Mouse (Mus musculus) thymus, postnatal 10 days (tissue): ENCODE results near the gene Stard13.

Experiments
- DNase-seq, 2 experiments: peaks; one replicate each; pipeline ENCODE4 v3.0.0; 2021; ENCODE audit warnings: low spot score in 2 of 2

Gene Stard13

GRCm38 (mm10) chr5:151228367-151229005, 5.2 kb downstream of the Stard13 start:
- no peak for DNase-seq

DNA sequence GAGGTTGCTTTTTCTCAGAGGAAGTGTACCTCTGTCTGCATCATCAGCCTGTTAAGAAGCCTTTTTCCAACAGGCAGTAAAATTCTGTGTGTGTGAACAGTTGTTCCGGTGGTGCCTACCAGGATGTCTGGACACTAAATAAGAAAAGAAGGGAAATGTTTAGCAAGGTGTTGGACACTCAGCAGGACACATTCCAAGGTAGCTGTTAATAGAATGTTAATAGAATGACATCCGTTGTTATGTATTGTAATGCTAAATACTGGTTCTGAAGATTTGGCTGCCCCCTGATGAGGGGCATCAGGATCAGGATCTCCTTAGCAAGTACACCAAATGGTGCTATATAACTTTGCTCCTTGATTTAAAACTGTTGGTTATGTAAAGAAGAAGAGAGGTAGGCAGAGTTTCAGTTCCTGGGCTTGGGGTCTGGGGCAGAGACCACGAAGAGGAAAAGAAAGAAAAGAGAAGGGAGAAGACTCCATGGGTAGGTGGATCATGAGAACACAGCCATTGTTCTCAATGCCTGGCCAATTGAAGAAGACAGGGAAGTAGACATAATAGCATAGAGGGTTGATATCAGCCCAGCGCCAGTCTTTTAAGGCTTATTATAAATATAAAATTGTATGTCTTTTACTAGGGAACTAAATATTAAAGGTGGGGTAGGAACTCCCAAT, 9.8 kb downstream of the Stard13 start:
- DNase-seq = no peak

GRCm38 (mm10) chr5:151222791-151223190, 10.8 kb downstream of the Stard13 start:
- DNase-seq = no peak

DNA sequence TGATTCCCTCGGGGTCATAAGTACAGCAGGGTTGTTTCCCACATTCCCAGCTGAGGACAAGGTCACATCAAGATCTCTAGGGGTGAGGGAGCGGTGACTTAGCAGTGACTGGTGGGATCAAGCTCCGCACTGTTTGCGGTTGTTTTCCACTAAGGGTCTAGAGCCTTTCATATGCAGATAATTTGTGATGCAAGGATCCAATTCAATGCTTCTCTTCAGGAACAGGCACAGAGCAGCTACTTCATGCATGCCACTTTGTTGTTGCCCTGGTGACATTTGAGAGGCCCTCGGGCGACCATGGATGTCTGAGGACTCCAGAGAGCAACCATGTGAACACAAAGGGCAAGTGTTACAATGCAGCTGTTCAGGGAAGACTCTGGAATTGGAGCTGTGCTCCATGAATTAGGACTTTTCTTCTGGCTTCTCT, 14.9 kb downstream of the Stard13 start:
- DNase-seq = no peak

GRCm38 (mm10) chr5:151213097-151213496, 20.5 kb downstream of the Stard13 start:
- DNase-seq = no peak

GRCm38 (mm10) chr5:151210869-151211268, 22.8 kb downstream of the Stard13 start:
- no peak for DNase-seq

DNA sequence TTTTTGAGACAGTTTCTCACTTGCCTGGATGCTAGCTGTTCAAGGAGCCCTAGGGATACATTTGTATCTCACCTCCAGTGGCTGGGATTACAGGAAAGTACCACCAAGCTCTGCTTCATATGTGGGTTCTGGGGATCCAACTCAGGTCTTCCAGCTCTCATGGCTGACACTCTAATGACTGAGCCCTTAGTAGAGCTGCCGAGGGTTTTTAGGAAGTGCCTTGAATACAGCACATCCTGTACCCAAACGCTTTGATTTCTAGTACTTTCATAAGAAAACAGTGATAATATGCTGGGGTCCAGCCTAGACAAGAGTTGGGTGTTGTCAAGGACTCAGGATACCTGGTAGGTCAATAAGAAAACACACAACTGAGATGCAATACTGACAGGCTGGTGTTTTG, 23.6 kb downstream of the Stard13 start:
- DNase-seq = no peak

DNA sequence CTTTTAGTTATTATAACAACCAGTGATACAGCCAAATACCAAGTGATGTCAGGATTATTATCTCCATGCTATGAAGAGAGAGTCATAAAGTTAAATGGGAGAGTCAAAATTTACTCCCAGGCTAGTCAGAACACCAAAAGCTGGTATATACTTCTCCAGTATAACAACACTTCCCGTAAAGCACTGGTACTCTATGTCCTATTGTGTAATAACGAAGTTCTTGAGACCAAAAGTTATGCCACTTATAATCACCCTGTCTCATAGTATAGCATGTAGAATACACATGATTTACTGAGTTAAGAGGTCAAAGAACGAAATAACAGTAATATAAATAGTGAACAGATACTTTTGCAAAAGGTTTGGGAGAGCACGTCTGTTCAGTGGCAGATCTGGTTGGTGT, 28.6 kb downstream of the Stard13 start:
- DNase-seq = no peak

GRCm38 (mm10) chr5:151202925-151203324, 30.7 kb downstream of the Stard13 start:
- no peak for DNase-seq

DNA sequence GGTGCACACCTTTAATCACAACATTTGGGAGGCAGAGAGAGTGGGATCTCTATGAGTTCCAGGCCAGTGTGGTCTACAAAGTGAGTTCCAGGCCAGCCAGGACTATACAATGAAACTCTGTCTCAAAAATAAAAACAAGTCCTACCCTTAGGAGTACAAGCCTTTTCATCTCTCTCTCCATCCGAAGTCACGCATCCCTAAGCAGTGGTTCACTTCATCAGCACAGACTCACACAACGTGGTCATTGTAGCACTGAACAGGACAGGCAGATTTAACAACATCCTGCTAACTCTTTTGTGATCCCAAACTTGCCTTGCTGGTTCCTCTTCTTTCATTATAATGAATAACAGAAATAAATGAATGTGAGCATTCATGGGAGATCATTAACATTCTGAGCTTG, 32.4 kb downstream of the Stard13 start:
- DNase-seq = no peak

GRCm38 (mm10) chr5:151199235-151199634, 34.4 kb downstream of the Stard13 start:
- no peak for DNase-seq

- DNase-seq = no peak
Measured at GRCm38 (mm10) chr5:151196603-151197272, 36.9 kb downstream of the Stard13 start.

DNA sequence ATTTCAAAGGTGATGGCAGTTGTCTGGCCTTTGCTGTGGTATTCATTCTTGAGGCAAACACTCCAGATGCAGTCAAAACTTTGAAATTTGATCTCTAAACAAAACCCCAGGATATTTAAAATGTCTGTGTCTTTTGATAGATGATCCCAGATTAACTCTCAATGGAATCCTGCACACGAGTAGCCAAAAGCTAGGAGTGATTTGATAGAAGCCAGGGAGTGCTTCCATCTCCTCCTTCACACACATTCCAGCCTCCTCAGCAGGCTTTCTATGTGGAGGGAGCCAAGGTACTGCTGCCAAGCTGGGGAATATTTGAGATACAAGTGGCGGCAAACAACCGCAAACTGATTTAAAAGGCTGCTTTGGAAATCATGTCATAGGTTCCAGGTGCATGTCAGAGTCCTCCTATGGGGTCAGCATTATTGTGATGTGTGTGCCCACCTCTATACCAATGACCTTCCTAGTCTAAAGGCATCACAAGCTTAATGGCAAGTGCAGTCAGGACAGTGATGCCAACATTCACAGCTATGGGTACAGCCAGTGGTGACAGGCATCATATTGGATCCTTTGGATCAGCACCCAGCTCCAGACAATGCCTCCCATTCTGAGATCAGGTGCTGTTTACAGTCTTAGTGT, 39.6 kb downstream of the Stard13 start:
- no peak for DNase-seq

DNA sequence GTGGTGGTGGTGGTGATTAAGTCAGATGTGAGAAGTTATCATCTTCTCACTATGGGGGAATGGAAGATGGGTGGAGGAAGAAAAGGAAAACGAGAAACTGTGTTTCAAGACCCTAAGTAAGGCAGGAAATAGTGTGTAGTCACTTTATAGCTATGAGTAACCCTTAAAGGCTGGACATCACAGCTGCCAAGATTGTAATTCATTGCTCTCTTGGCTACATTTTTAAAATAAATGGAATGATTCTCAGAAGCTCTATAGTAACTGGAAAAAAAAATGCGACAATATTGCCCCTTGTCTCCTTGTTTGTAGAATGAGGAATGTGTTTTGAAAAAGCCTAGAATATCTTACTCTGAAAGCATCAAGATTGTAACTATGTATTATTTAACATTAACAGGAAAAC, 41.4 kb downstream of the Stard13 start:
- DNase-seq = no peak

DNA sequence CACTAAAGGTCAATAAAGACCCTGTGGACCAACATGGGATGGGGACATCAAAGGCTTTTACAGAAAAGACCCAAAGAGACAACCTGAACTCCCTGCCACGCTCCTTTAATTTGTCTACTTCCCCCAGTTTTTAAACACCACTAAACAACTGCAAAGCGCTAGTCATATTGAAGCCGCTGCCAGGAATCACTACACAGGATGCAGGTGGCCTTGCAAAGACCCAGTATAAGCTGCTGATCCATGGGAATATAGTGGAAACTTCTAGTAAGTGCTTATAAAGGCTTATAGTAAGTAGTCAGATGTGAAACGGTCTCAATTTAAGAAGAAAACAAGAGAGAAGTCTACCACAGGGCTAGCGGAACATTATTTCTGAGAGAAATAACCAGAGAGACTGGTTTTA, 42.9 kb downstream of the Stard13 start:
- no peak for DNase-seq

DNA sequence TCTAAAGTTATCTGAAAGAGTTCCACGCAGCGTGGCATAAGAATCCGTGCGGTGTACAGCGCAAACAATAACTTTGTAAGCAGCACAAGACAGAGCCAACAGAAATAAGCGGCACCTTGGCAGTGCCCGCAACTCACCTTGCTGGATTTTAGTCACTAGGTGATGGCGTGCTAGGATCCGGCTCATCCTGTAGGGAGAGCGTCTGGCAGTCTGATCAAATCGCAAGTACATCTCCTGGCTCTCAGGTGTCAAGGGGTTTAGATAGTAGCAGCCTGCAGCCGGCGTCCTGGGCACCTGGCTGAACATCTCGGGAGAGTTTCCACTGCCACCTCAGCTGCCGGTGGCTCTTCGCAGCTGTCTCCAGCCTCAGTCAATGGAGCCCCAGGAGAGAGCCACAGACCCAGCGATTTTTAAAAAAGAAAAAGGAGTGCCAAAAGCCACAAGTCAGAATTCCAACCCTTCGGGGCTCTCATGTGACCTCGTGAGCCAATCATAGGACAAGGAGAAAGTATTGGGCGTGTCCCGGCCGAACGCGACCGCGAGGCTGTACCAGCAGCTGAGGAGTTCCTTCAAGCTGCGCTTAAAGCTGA, 43.8 kb downstream of the Stard13 start:
- peak in 1 of 2 experiments; percentile 7 for DNase-seq

- no peak for DNase-seq
Measured at GRCm38 (mm10) chr5:151189321-151189720, 44.3 kb downstream of the Stard13 start.

DNA sequence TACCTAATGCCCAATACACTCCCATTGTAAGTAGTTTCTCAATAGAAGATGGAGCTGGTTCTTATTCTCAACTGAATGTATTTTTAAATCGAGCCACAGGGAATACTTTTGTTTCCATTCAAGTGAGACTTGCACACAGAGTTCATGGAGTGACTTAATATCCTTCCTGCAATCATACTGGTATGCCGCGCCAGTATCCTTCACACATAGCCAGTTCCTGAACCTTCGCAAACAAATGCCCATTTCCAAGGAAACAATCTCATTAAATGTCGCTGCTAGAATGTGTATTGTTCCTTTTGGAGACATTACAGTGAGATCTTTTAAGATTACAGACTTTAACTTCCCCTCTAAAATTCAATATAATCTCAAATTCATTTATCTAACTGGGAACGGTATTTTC, 45.0 kb downstream of the Stard13 start:
- no peak for DNase-seq

- DNase-seq = no peak
Measured at GRCm38 (mm10) chr5:151187336-151187735, 46.3 kb downstream of the Stard13 start.

DNA sequence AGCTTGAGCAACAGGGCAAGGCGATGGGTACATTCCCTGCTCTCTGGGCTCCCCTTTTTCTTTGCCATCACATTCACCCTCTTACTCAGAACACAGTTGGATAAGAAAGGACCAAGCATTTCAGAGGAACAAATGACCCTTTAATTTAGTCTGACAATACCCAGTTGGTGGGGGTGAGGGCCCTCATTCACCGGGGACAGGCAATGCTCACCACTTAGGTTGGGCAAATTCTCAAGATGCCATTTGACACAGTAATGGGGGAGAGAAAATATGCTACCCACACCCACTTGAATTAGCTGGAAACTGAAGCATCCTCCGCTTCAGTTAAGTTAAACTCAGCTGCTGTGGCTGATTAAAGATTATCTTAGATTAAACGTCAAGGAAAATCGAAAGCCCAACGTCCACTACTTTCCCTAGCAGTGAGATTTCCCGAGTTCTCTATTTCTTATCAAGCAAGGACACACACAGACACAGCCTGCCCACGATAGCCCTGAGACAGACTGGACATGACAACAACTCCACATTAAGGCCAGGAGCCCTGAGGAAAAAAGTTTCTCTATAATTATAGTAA, 48.3 kb downstream of the Stard13 start:
- no peak for DNase-seq

DNA sequence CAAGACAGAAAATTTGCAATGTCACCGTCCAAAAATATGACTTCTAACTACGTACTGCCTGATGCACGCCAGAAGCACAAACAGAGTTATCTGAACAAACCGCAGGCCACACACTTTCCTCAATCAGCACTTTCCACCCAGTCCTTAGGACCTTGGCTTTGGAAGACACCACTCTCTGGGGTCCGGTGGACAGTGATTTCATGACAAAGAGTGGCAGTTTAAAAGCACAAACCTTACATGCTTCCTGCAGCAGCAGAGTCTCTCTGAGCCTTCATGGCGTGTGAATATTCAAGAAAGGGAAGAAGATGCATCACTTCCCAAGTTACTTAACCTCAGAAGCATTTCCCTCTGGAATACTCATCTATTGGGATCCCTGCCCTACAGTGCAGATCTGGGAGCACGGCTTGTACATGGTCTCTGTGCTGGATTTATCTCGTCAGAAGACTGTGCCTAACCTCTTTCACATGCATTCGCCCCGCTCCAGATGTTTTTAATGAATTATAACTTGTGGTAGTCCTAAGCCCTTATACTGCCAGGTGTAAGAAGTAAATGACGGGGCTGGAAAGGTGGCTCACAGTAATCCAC, 49.9 kb downstream of the Stard13 start:
- no peak for DNase-seq

DNA sequence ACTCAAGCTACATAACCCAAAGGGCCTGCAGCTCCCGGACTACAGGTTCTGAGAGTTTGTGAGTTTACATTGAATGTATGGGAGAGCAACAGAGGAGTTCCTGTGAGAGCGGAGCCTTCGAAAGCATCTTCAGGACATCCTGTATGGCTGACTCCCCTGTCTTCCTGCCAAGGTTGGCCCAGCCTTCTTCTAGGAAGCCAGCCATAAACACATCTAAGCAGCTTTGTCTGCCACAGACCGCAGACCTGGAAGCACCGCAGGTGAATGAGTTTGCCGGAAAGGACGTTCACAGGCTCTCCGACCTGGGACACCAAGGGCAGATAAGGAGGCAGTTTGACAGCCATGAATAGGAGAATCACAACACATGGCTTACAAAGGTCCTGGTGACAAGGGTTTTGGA, 52.3 kb downstream of the Stard13 start:
- DNase-seq = no peak
